Mouse (Mus musculus): Measurements from ENCODE around the gene Ehd1. TPM values are rescaled to one million over a fixed set of nuclear protein-coding genes. Genes with fewer than 3 reads are reported as not detected.
"Not testable (repeated sequence)": the region's sequence is repeated elsewhere in the genome, so short reads cannot be mapped to it uniquely, and the experiment has no call there.

The Ehd1 gene
- total RNA-seq, 2 experiments from 2014 or later = 129 to 181 TPM

DNA sequence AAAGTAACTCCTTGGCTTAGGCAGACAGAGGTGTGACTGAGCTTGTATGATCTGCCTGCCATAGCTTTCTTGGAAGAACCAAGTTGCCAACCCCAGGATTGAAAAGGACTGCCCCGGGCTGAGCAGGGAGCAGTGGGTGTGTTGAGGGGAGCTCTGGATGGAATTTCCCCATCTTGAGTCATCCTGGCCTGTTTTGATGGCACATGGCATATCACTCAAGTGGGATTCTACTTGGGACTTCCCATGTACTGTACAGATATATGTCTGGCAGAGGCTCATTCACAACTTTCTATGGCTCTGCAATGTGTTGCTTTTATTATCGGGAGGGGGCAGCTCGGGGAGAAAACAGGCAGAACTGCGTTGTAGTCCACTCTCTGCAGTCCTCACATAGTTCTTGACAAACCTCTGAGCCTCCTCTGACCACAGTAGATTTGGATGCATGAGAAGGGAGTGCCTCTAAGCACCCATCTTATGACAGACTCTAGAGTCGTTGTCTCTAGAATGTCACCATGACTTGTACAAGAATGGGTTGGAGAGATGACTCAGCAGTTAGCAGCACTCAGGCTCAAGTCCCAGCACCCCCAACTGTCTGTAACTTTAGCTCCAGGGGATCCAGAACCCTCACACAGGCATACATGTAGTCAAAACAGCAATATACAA, 20.2 kb downstream of the Ehd1 start:
- intact Hi-C loops (cut with DNase I) = no loop called here
- no peak for DNase-seq

DNA sequence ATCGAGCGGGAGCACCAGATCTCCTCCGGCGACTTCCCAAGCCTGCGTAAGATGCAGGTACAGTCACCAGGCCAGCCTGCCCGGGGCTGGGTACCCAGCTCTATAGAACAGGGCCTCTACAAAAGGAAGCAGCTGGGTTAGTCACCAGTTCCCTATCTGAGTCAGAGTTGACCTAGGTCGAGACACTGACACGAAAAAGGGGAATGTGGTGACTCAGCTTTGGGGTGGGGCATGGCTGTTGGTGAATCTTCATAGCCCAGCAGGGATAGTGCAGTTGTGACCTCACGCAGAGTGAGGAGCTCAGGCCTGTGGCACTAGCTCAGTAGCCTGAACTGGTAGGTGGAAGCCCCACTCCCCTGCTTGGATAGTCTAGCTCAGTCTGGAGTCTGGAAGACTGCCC, 21.1 kb downstream of the Ehd1 start:
- intact Hi-C loops (cut with DNase I) = no loop called here
- DNase-seq = peak; percentile 50 to 58

DNA sequence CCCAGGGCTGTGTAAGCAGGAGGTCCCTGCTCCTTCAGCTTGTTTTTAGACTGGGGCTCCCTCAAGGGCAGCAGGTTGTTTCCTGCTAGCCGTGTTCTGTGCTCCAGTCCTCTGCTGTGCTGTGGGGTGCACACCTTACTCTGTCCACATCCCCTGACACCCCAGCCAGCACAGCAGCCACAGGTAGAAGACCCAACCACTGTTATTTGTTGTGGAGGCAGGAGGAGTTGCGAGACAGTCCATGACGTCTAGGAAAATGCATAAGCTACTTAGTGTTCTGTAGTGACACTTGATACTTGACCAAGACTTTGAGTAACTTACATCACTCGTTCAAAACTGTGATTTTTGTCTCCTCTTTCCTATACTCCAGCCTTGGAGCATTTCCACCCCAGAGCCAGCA, 22.5 kb downstream of the Ehd1 start:
- intact Hi-C loops (cut with DNase I) = no loop called here
- DNase-seq = no peak

DNA sequence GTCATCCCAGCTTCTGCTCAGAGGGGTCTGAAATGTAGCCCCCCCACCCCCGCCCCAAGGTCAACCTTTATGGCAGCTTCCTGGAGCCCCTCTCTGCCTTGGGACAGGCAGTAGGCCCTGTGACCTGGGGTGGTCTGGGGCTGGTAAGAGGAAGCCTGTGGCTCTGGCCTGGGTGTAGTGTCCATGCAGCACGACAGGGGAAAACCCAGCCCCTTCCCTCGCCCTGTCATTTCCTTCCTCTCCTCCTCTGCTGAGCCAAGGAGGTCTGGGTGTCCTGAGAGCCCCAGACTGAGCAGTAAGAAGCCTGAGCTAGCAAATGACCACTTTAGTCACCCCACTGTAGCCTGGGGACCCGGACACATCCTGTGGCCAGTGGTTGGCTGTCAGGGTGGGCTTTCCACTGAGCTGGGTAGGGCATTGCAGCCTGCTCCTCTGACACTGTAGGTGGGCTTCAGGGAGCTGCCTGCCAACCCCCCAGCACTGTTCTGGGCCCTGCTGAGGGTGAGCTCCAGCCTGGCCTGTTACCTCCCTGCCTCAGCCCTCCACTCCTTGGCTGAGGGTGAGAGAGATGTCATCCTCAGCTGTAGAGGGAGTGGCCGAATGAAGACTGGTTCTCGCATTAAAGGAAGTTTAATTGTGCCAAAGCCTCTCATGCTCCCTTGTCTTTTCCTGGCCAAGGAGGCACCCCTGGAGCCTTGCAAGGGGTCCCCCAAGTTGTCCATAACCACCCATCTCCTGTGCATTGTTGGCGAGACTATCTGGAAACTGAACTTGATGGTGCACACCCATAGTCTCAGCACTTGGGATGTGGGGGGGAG, 23.1 kb downstream of the Ehd1 start:
- DNase-seq = peak; percentile 50 to 56
- intact Hi-C loops (cut with DNase I) = loop anchor here (2.0 kb wide), 1 partner anchor 17 kb away; no protein-coding TSS in a partner anchor

DNA sequence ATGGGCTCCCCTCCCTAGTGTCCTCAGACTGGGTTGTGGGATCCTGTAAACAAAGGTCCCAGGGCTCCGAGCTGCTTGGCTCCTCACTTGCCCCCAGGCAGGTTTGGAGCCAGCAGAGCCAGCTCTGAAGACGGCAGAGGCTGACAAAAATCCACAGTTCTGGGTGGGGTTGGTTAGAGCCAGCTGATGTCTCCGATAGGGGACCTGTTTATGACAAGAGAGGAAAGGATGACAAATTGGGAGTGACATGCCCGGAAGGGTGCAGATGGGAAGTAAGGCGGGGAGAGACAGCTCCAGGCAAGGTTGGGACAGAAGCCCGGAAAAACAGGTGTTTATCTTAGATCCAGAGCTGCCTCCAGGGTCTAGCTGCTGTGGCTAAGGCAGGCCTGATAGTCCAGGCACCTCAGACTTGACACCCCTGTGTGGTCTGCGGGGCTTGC, 23.9 kb downstream of the Ehd1 start:
- intact Hi-C loops (cut with DNase I) = loop anchor here (2.0 kb wide), 1 partner anchor 18 kb away; no protein-coding TSS in a partner anchor

DNA sequence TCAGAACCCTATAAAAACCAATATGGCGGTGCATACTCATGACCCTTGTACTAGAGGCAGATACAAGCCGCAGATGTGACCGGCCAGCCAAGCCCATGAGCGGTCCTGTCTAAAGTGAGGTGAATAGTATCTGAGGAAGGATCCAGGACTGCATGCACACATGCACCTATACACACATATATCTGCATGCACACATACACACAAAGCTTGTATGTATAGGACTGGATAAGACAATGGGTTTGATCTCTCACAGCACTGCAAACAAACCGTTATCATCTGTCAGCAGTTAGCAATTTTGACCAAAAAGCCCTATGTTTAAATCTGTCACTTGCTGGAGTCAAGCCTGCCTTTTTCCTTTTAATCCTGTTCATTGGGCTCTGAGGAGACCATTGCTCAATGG, 25.6 kb downstream of the Ehd1 start:
- intact Hi-C loops (cut with DNase I) = no loop called here
- DNase-seq = no peak

More for the DNA sequence above, 23.9 kb downstream of the Ehd1 start:
- peak; percentile 65 for DNase-seq

DNA sequence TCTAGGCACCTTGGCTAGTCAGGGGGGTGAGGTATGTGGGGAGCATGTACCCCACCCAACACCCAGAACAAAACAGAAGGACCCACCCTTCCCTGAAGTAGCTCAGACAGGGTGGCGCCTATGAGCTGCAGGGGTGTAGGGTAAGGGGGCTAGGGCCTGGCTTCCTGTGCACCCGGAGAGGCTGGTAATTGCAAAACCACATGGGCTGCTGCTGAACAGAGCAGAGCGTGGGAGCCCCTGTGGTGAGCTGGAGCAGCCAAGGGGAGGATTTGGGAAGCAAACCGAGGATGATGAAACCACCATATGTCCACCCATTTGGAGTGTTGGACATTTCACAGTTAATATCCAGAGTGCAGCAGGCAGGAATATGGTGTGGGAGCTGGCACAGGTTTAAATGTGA, 26.0 kb downstream of the Ehd1 start:
- peak; percentile 70 to 71 for DNase-seq
- intact Hi-C loops (cut with DNase I) = no loop called here

DNA sequence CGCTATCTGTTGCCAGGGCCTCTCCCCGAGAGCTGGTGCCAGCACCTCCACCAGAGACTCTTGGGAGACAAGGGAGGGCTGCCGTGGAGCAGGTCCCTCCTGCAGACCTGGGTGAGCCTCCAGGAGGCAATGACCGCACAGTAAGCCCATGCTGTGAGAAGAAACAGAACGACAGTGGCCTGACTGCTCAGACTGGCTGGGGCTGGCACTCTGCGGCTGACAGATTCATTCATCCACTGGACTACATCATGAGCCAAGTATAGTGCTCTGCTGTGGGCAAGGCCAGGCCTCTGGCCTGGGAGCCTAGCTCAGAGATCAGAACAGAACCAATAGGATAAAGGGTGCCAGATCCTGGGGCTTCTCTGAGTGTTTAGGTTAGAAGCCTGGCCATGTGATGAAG, 27.3 kb downstream of the Ehd1 start:
- DNase-seq = no peak

DNA sequence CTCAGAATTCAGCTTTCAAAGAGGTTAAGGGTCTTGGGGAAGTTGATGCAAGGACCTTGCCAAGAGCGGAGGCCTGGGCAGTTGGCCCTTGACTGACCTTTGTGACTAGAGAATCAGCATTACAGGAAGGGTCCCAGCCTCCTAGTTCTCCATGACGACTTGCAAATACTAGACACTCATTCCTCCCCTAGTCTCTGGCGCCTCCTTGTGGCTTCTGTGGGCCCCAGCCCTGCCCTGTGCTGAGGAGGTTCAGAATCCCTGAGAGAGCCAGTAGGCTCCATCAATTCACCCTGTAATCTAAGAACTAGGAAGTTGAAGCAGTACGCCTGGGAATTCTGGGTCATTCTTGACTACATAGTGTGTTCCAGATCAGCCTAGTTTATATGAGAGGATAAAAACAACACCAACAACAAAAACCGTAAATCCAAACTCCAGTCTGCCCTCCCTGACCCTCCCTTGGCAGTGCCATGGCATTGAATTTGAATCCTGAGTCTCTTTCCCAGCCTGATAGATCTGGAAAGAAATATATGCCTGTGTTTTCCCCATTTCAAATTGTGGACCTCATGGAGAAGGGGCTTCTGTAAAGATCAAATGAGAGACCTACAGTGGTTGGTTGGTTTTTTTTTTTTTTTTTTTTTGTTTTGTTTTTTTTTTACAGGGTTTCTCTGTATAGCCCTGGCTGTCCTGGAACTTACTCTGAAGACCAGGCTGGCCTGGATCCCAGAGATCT, 28.4 kb downstream of the Ehd1 start:
- intact Hi-C loops (cut with DNase I) = loop anchor here (1.0 kb wide), 1 partner anchor 37 kb away; no protein-coding TSS in a partner anchor
- DNase-seq = peak; percentile 93 to 96

More for the DNA sequence above, 27.3 kb downstream of the Ehd1 start:
- intact Hi-C loops (cut with DNase I) = loop anchor here (1.0 kb wide), 1 partner anchor 36 kb away; no protein-coding TSS in a partner anchor

DNA sequence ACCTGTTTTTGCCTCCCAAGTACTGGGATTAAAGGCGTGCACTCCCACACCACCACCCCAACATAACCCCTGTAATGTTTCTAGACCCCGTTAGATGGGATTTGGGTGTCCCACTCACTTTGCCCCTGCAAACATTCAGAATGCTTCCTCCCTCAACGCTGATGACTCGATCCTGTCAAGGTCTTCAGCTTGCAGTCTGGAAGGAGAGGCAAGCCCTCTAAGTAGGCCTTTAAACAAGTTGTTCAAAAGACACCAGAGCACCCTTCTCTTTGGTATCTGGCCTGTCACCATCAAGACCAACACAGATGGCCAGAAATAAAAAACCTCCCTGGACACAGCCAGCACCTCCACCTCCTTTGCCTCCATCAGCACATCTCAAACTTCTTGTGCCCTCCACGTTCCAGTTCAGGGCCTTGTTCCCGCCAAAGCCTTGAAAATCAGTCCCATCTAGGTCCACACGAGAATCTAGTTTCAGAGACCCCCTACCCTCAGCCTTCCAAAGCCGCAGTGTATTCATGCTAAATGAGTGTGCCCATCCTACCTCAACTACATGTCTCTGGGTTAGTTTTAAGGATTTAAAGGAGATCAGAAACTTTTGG, 29.1 kb downstream of the Ehd1 start:
- intact Hi-C loops (cut with DNase I) = loop anchor here (2.0 kb wide), 1 partner anchor 25 kb away; no protein-coding TSS in a partner anchor

DNA sequence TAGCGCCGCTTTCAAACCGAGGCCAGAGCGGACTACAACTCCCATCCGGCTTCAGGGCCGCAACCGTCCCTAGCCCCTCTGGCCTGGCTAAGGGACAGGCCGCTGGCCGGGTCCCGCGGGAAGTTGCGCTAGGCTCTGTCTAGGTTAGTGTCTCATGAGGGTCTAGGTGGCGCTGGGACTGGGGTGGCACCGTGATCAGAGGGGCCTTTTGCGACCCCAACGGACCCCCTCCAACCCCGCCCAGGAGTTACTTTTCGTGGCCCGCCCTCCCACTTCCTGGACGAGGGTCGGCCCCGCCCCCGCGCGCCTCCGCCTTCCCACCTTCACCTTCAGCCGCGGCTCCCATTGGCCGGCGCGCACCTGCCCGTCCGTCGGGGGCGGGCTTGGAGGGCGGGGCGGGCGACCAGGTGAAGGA, 29.6 kb downstream of the Ehd1 start, which contains the start of gene Cdc42bpg:
Cdc42bpg (plus strand) TSS at position 320 of the 415 bp plus-strand sequence.
- DNase-seq = peak; percentile 86 to 89
- intact Hi-C loops (cut with DNase I) = loop anchor here (2.0 kb wide), 1 partner anchor 25 kb away; no protein-coding TSS in a partner anchor

More for the DNA sequence above, 29.1 kb downstream of the Ehd1 start:
- no peak for DNase-seq

DNA sequence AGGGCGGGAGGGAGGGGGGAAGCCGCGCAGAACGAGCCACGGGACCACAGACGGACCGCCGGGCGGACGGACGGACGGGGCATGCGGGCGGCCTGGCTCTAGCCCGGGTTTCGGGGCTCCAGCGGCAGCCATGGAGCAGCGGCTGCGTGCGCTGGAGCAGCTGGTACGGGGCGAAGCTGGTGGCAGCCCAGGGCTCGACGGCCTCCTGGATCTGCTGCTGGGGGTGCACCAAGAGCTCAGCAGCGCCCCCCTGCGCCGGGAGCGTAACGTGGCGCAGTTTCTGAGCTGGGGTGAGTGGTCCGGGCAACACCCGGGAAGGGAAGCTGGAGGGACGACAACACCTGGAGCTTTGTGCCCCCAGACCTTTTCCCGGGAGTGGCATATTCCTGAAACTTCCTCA, 30.1 kb downstream of the Ehd1 start:
- intact Hi-C loops (cut with DNase I) = loop anchor here (2.0 kb wide), 1 partner anchor 24 kb away; no protein-coding TSS in a partner anchor
- peak; percentile 83 to 92 for DNase-seq

DNA sequence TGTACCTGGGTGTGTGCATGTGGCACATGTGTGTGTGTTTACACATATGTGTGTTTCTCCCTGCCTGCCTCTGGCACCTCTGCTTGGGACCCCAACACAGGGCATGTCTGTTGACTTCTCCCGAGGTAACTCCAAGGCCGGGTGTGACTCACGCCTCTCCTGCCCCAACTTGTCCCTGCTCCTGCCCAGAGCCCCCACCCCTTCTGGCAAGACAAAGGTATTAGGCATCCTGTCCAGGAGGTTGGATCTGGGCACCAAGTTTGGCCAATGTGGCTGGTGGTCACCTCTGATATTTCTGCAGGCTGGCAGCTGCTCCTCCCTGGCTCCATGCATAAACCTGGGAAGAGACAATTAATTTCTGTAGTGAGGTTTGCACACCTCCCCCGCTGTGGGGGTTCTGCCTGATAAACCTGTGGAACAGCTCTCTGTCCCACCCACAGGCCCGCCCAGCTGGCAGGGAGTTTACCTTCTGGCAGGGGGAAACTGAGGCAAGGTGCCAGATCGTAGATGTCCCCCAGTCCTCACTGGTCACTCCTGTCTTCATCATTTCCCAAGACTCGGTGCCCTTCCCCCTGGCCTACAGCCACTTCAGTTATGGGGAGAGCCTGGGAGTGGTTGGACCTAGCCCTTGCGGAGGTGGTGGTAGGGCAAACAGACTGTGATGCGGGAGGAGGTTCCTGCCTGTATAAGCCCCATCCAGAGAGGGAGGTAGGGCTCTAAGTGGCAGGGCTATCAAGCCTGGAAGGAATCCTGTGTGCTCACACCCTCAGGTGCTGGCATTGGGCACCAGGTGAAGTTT, 31.4 kb downstream of the Ehd1 start:
- intact Hi-C loops (cut with DNase I) = loop anchor here (2.0 kb wide), 1 partner anchor 23 kb away; no protein-coding TSS in a partner anchor
- no peak for DNase-seq

DNA sequence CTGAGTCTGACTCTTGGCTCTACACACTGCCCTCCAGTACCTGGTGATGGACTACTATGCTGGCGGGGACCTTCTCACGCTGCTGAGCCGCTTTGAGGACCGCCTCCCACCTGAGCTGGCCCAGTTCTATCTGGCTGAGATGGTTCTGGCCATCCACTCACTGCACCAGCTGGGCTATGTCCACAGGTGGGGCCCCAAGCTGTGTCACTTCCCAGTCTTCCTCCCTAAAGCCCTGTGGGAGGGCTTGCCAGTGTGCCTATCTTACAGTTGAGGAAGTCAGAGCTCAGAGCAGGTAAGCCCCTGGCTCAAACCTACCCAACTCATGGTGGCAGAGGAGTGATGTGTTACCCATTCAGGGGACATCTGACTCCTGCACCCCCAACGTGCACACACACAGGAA, 33.7 kb downstream of the Ehd1 start:
- intact Hi-C loops (cut with DNase I) = no loop called here
- no peak for DNase-seq

DNA sequence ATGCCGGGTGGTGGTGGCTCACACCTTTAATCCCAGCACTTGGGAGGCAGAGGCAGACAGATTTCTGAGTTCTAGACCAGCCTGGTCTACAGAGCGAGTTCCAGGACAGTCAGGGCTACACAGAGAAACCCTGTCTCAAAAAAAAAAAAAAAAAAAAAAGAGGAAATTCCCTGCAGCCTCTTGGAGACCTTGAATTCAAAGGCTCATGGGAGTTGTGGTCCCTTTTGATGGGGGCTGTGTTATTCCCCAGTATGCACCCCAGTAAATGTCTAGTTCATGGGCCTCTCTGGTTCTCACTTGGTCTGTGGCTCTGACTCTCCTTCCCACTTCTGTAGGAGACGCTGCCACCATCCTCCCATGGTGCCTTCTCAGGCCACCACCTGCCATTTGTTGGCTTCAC, 35.3 kb downstream of the Ehd1 start:
- intact Hi-C loops (cut with DNase I); DNase-seq: not testable (repeated sequence)

DNA sequence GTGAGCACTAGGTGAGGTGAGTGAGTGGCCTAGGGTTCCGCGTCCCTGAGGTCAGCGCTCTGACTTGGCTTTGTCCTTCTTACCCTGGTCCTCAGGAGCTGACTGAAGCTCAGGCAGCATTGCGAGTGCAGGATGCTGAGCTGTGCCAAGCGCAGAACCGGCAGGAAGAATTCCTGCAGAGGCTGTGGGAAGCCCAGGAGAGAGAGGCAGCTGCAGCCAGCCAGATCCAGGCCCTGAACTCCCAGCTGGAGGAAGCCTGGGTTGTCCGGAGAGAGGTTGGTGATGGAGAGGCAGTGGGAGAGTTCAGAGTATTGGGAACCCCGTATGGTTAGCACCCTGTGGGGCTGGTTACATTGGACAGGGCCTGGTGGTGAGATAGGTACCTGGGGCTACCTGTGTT, 37.3 kb downstream of the Ehd1 start:
- intact Hi-C loops (cut with DNase I) = no loop called here
- DNase-seq = no peak

DNA sequence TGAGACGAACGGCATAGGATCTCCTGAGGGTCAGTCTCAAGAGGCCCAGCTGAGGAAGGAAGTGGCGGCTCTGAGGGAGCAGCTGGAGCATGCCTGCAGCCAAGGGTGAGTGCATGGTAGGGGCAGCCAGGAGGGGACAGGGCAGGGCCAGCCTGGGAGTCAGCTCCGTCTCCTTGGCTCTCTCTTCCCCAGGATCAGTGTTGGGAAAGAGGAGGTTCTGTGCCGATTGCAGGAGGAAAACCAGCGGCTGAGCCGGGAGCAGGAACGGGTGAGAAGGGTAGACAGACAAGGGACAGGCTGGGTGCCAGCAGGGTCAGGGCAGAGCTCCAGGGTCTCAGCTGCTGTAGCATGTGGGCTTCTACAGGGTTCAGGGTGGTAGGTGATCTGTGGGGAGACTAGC, 38.0 kb downstream of the Ehd1 start:
- no peak for DNase-seq
- intact Hi-C loops (cut with DNase I) = no loop called here

DNA sequence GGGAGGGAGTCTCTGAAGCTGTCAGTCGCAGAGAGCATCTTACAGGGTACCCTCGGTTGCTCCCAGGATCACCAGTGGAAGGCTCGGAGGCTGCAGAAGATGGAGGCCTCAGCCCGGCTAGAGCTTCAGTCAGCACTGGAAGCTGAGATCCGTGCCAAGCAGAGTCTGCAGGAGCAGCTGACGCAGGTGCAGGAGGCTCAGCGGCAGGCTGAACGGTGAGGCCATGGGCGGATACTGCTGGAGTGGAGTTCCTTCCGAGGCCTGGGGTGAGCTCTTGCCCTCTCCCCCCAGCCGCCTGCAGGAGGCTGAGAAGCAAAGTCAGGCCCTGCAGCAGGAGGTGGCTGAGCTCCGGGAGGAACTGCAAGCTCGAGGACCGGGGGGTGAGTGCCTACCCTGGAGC, 39.0 kb downstream of the Ehd1 start:
- no peak for DNase-seq
- intact Hi-C loops (cut with DNase I) = no loop called here

DNA sequence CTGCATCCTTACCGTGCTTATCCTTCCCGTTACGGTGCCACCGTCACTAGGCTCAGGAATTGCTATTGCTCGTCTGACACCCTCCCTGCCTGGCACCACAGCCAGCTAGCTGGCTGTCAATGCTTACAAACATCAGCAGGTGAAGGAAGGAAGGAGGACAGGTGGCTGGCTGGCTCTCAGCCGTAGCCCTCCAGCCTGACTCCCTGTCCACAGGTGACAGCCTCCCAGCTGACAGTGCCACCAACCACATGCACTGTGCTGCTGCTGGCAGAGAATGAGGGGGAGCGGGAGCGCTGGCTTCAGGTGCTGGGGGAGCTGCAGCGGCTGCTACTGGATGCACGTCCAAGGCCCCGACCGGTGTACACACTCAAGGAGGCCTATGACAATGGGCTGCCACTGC, 41.6 kb downstream of the Ehd1 start:
- intact Hi-C loops (cut with DNase I) = no loop called here
- DNase-seq = no peak
